Mouse (Mus musculus) MEL (cell line): ENCODE measurements around the gene Milr1. TPM values are rescaled to one million over a fixed set of nuclear protein-coding genes. Genes with fewer than 3 reads are reported as not detected.

Experiments
- DNase-seq: peaks from one replicate; pipeline ENCODE4 v3.0.0; 2011; ENCODE audit warnings: low read depth, low spot score
- H3K27ac ChIP-seq: 2 replicates; pipeline ENCODE4 v1.5.1; 2012; ENCODE audit warnings: low read depth, mild to moderate bottlenecking, control low read depth, low read length, moderate library complexity; ENCODE audit not compliant: control insufficient read depth
- H3K27me3 ChIP-seq, 2 experiments: fragments of 150-350 bp in 1 of 2; sonication (generic) in 1 of 2; 2 replicates each; pipeline ENCODE4 v1.6.1; 2012; ENCODE audit warnings: low read length in 2 of 2, mild to moderate bottlenecking in 2 of 2, improper control_type of control experiment in 1 of 2, moderate library complexity in 1 of 2; ENCODE audit not compliant: insufficient read depth in 2 of 2, control insufficient read depth in 1 of 2
- H3K36me3 ChIP-seq, 2 experiments: 2 replicates each; pipeline ENCODE4 v1.6.1; 2012 to 2014; ENCODE audit warnings: low read length in 2 of 2, improper control_type of control experiment in 1 of 2, inconsistent platforms in 1 of 2, mild to moderate bottlenecking in 1 of 2; ENCODE audit not compliant: insufficient read depth in 2 of 2, control insufficient read depth in 1 of 2
- H3K4me1 ChIP-seq, 2 experiments: fragments of 150-350 bp in 1 of 2; sonication (generic) in 1 of 2; 2 replicates each; pipeline ENCODE4 v1.6.1; 2012; ENCODE audit warnings: low read length in 2 of 2, improper control_type of control experiment in 1 of 2, mild to moderate bottlenecking in 1 of 2; ENCODE audit not compliant: insufficient read depth in 2 of 2, control insufficient read depth in 1 of 2
- H3K4me3 ChIP-seq, 2 experiments: fragments of 150-350 bp in 1 of 2; sonication (generic) in 1 of 2; 2 replicates each; pipeline ENCODE4 v1.5.1; 2012; ENCODE audit warnings: low read depth in 2 of 2, low read length in 2 of 2, mild to moderate bottlenecking in 2 of 2, moderate library complexity in 2 of 2, control low read depth in 1 of 2, improper control_type of control experiment in 1 of 2; ENCODE audit not compliant: control insufficient read depth in 1 of 2, insufficient read depth in 1 of 2
- H3K79me2 ChIP-seq: 2 replicates; pipeline ENCODE4 v1.6.1; 2012; ENCODE audit warnings: mild to moderate bottlenecking, low read length, moderate library complexity; ENCODE audit not compliant: control insufficient read depth, poor library complexity, insufficient read depth
- H3K9ac ChIP-seq: 2 replicates; pipeline ENCODE4 v1.6.1; 2012; ENCODE audit warnings: low read depth, mild to moderate bottlenecking, control low read depth, low read length, moderate library complexity; ENCODE audit not compliant: control insufficient read depth, poor library complexity, severe bottlenecking
- H3K9me3 ChIP-seq: fragments of 150-350 bp; sonication (generic); replicated peaks from 2 replicates; pipeline ENCODE4 v1.6.1; 2012; ENCODE audit warnings: mild to moderate bottlenecking, low read length, improper control_type of control experiment, moderate library complexity; ENCODE audit not compliant: insufficient read depth
- CHD1 ChIP-seq: IDR thresholded peaks from 2 replicates; pipeline ENCODE4 v1.6.1; 2012; ENCODE audit warnings: low read depth, mild to moderate bottlenecking, inconsistent platforms, low read length, improper control_type of control experiment
- EP300 ChIP-seq, 2 experiments: IDR thresholded peaks; 2 replicates each; pipeline ENCODE4 v1.6.1; 2011; ENCODE audit warnings: improper control_type of control experiment in 2 of 2, low read length in 2 of 2, low read depth in 1 of 2, mild to moderate bottlenecking in 1 of 2
- GATA1 ChIP-seq: IDR thresholded peaks from 2 replicates; pipeline ENCODE4 v1.6.1; 2011; ENCODE audit warnings: low read depth, low read length, improper control_type of control experiment
- MAX ChIP-seq: IDR thresholded peaks from 2 replicates; pipeline ENCODE4 v1.6.1; 2011; ENCODE audit warnings: low read length, improper control_type of control experiment
- MEF2A ChIP-seq: IDR thresholded peaks from 2 replicates; pipeline ENCODE4 v1.6.1; 2014; ENCODE audit warnings: low read depth, mild to moderate bottlenecking, inconsistent platforms, low read length, improper control_type of control experiment; ENCODE audit not compliant: poor library complexity, insufficient replicate concordance, severe bottlenecking; ENCODE audit errors: extremely low read depth
- MXI1 ChIP-seq: IDR thresholded peaks from 2 replicates; pipeline ENCODE4 v1.6.1; 2011; ENCODE audit warnings: mild to moderate bottlenecking, low read depth, low read length, improper control_type of control experiment
- POLR2A ChIP-seq, 2 experiments: IDR thresholded peaks; 2 replicates each; pipeline ENCODE4 v1.6.1; 2011 to 2012; ENCODE audit warnings: low read length in 2 of 2, mild to moderate bottlenecking in 2 of 2, control low read depth in 1 of 2, improper control_type of control experiment in 1 of 2, low read depth in 1 of 2, moderate library complexity in 1 of 2; ENCODE audit not compliant: control insufficient read depth in 1 of 2, insufficient read depth in 1 of 2, poor library complexity in 1 of 2
- POLR2AphosphoS5 ChIP-seq: IDR thresholded peaks from 2 replicates; pipeline ENCODE4 v1.6.1; 2012; ENCODE audit warnings: low read depth, borderline replicate concordance, mild to moderate bottlenecking, inconsistent platforms, low read length, moderate library complexity, mixed read lengths
- RAD21 ChIP-seq: IDR thresholded peaks from 2 replicates; pipeline ENCODE4 v1.6.1; 2011; ENCODE audit warnings: mild to moderate bottlenecking, low read depth, low read length, improper control_type of control experiment
- SIN3A ChIP-seq: IDR thresholded peaks from 2 replicates; pipeline ENCODE4 v1.6.1; 2012; ENCODE audit warnings: low read length, improper control_type of control experiment, inconsistent platforms
- TCF12 ChIP-seq: IDR thresholded peaks from 2 replicates; pipeline ENCODE4 v1.6.1; 2014; ENCODE audit warnings: low read depth, mild to moderate bottlenecking, inconsistent platforms, low read length, improper control_type of control experiment, moderate library complexity
- USF1 ChIP-seq: IDR thresholded peaks from 2 replicates; pipeline ENCODE4 v1.6.1; 2014; ENCODE audit warnings: low read depth, mild to moderate bottlenecking, inconsistent platforms, low read length, improper control_type of control experiment, moderate library complexity
- ZNF384 ChIP-seq: IDR thresholded peaks from 2 replicates; pipeline ENCODE4 v1.6.1; 2012; ENCODE audit warnings: low read depth, mild to moderate bottlenecking, inconsistent platforms, low read length, improper control_type of control experiment
- polyA plus RNA-seq, 2 experiments: library from polyadenylated mRNA; stranded (reverse) in 1 of 2; unstranded in 1 of 2; fragments of >175 nt in 1 of 2; fragments of >200 nt in 1 of 2; gene quantifications; 2 replicates each; pipeline versions ENCODE4 v1.2.1 to v1.2.4; 2012; ENCODE audit warnings: low replicate concordance in 2 of 2, low read depth in 1 of 2; ENCODE audit not compliant: insufficient read length in 2 of 2, insufficient read depth in 1 of 2, missing spikeins in 1 of 2
- total RNA-seq: library from RNA; depleted of rRNA; stranded (reverse); fragments of 300-350 nt; gene quantifications from 2 replicates; pipeline ENCODE4 v1.2.3, GENCODE M21; 2012

Milr1 gene
- total and polyA plus RNA-seq, 3 experiments = 0.26 TPM; not detected in 2

DNA sequence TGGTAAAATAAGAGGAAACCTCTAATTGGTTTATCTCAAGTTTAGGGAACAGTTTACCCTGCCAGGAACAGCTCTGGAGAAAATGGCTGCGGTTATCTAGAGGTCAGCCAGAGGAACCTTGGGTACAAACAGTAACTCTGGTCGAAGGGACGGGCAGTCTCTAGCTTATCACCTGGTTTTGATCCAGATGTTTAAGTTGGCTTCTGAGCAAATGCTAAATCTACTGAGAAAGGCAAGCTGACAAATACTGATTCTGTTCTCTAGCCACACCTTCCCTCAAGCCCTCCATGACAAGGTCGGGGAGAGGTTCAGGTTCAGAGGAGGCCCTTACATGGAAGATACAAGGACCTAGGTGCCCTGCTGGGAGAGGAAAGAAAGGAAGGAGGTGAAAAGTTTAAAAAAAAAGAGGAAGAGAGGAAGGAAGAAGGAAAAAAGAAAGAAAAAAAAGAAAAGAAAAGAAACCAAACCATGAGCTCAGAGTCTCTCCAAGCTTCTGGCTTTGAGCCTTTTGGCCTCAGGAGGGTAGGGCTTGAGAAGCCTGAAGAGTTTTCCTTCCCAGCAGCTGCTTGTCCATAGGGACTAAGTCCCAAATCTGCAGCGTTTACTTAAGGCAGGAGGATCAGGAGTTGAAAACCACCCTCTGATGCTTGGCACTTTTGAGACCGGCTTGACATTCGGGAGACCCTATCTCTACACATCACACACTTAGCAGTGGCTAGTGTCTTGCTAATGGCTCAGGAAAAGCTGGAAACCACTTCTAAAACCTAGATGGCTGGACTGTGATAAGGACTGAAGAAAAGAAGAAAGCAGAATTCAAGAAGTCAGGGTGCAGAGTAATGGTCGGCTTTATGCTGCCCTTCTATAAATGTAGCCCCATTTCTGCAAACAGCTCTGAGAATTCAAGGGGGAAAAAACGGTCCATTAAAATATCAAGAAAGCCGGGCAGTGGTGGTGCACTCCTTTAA is 22.3 kb upstream of the Milr1 start (continued):
- TF ChIP-seq MAX (no peak), CHD1 (no peak), EP300 (IDR thresholded peaks at IDR 0.05; ENCODE audit: low read depth in 1 of 2, low read length in 2 of 2) (peak; percentile 71 to 74; a peak in 3 of 4 replicates), POLR2A (IDR thresholded peaks at IDR 0.05; ENCODE audit: control insufficient read depth in 1 of 2, insufficient read depth in 1 of 2, low read depth in 1 of 2, low read length in 2 of 2, poor library complexity in 1 of 2) (no peak), ZNF384 (0 out of 2 replicates have a peak, but pooled peaks have one; percentile 5)

DNA sequence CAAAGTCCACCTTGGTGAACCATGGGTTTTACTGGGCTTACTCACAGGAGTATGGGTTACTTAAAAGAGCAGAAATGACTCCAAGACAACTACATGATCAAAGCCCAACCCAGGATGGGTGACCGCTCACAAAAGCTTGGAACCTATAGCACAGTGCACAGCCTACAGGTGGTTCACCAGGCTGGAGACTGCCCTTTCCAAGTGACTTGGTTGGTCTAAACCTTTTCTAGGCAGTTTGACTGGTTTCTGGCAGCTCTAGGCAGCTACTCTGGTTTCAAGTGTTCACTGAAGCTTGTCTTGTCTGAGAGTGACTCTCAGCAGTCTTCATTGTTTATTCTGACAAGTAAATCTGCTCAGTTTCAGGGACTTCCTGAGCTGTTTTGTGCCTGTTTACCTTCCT is 21.4 kb upstream of the Milr1 start:
- Histone ChIP-seq H3K27me3 (no peaks in the 10 kb centered on the region), H3K9me3 (no peaks in the 10 kb centered on the region), H3K9ac (no peak overlapping the region), H3K4me3 (no peak overlapping the region), H3K36me3 (peaks cover 0 to 37% of the 10 kb centered on the region in 2 experiments; a peak in 2 of 4 replicates), H3K27ac (no peak overlapping the region), H3K79me2 (no peaks in the 10 kb centered on the region), H3K4me1 (peaks cover 25 to 43% of the 10 kb centered on the region in 2 experiments)
- no peak for TF ChIP-seq EP300 (IDR thresholded peaks at IDR 0.05; ENCODE audit: low read depth in 1 of 2, low read length in 2 of 2)
- no peak for TF ChIP-seq MXI1
- no peak for TF ChIP-seq USF1
- no peak for TF ChIP-seq GATA1
- TF ChIP-seq POLR2AphosphoS5 = no peak
- TF ChIP-seq RAD21 = no peak
- DNase-seq = no peak

DNA sequence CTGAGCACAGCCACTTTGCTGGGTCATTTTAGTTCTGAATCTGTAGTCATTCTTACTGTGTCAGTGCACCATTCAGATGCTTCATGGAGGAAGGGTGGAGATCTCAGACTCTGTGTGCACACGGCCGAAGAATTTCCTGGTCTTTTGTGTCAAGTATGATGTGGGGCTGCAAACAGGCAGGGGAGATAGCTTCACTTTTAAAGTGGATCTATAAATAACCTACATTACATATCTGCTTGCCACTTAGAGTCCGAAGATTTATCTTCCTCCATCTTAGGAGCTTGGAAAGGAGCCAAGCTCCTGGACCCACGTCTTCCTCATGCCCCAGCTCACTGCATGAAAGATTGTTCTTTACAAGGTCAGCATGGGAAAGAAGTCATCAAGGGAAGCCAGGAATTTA is 20.3 kb upstream of the Milr1 start:
- no peak overlapping the region for H3K4me3 ChIP-seq
- no peak overlapping the region for H3K27ac ChIP-seq
- TF ChIP-seq MEF2A (peak; percentile 84), EP300 (IDR thresholded peaks at IDR 0.05; ENCODE audit: low read depth in 1 of 2, low read length in 2 of 2) (peak in 1 of 2 experiments; percentile 29; a peak in 1 of 4 replicates), SIN3A (no peak), MAX (no peak), GATA1 (peak; percentile 66), TCF12 (0 out of 2 replicates have a peak, but pooled peaks have one; percentile 28)
- peak; percentile 31 for DNase-seq
- H3K27me3 ChIP-seq = no peaks in the 10 kb centered on the region
- H3K79me2 ChIP-seq = no peaks in the 10 kb centered on the region
- no peaks in the 10 kb centered on the region for H3K9me3 ChIP-seq
- H3K9ac ChIP-seq = no peak overlapping the region
- H3K4me1 ChIP-seq = peaks cover 25 to 40% of the 10 kb centered on the region in 2 experiments
- H3K36me3 ChIP-seq = peaks cover 0 to 34% of the 10 kb centered on the region in 2 experiments; a peak in 2 of 4 replicates
